Mouse (Mus musculus) kidney, postnatal 25 days (tissue): ENCODE data around the gene Rfc2.
"Not testable (repeated sequence)": the region's sequence is repeated elsewhere in the genome, so short reads cannot be mapped to it uniquely, and the experiment has no call there.

Experiments
- DNase-seq, 2 experiments: peaks; one replicate each; pipeline ENCODE4 v3.0.0; 2021; ENCODE audit warnings: mixed read lengths in 2 of 2

Gene Rfc2

GRCm38 (mm10) chr5:134611810-134612521, 30.8 kb downstream of the Rfc2 start:
- no peak for DNase-seq

- DNase-seq: no peak
These were observed 32.6 kb downstream of the Rfc2 start for GRCm38 (mm10) chr5:134613727-134614126.

- DNase-seq: no peak
These were observed 33.1 kb downstream of the Rfc2 start for GRCm38 (mm10) chr5:134614296-134614695.

- no peak for DNase-seq
These were observed 33.6 kb downstream of the Rfc2 start, which contains the start of gene Lat2 for GRCm38 (mm10) chr5:134614802-134615201. Gene Lat2, minus strand, starts transcription at chr5:134615025.

GRCm38 (mm10) chr5:134615380-134615779, 34.2 kb downstream of the Rfc2 start:
- no peak for DNase-seq

- no peak for DNase-seq
These were observed 34.6 kb downstream of the Rfc2 start for GRCm38 (mm10) chr5:134615780-134616179.

GRCm38 (mm10) chr5:134617071-134617470, 35.9 kb downstream of the Rfc2 start:
- peak; percentile 68 to 75 for DNase-seq

- no peak for DNase-seq
These were observed 39.3 kb downstream of the Rfc2 start for GRCm38 (mm10) chr5:134620457-134620856.

GRCm38 (mm10) chr5:134621099-134621640, 40.0 kb downstream of the Rfc2 start:
- DNase-seq: no peak

GRCm38 (mm10) chr5:134622069-134622468, 40.9 kb downstream of the Rfc2 start:
- no peak for DNase-seq

GRCm38 (mm10) chr5:134629508-134629907, 48.3 kb downstream of the Rfc2 start:
- no peak for DNase-seq

GRCm38 (mm10) chr5:134630835-134631234, 49.7 kb downstream of the Rfc2 start:
- no peak for DNase-seq

- DNase-seq: no peak
These were observed 51.7 kb downstream of the Rfc2 start for GRCm38 (mm10) chr5:134632841-134633240.

- no peak for DNase-seq
These were observed 56.7 kb downstream of the Rfc2 start for GRCm38 (mm10) chr5:134637820-134638367.

- DNase-seq: no peak
These were observed 57.5 kb downstream of the Rfc2 start for GRCm38 (mm10) chr5:134638461-134639268.

- peak; percentile 97 to 98 for DNase-seq
These were observed 58.1 kb downstream of the Rfc2 start, which contains the start of gene Eif4h for GRCm38 (mm10) chr5:134639269-134639682. Gene Eif4h, minus strand, starts transcription at chr5:134639490.

GRCm38 (mm10) chr5:134640371-134640770, 59.2 kb downstream of the Rfc2 start:
- no peak for DNase-seq

GRCm38 (mm10) chr5:134644121-134644520, 63.0 kb downstream of the Rfc2 start:
- DNase-seq: no peak

- DNase-seq: no peak
These were observed 63.5 kb downstream of the Rfc2 start for GRCm38 (mm10) chr5:134644643-134645118.

GRCm38 (mm10) chr5:134646461-134646860, 65.3 kb downstream of the Rfc2 start:
- DNase-seq: no peak

- DNase-seq: no peak
These were observed 66.2 kb downstream of the Rfc2 start for GRCm38 (mm10) chr5:134647394-134647793.

GRCm38 (mm10) chr5:134648976-134649375, 67.8 kb downstream of the Rfc2 start:
- not testable (repeated sequence) for DNase-seq

GRCm38 (mm10) chr5:134650926-134651325, 69.8 kb downstream of the Rfc2 start:
- peak; percentile 55 to 78 for DNase-seq
